Mouse (Mus musculus) 416B (cell line): ENCODE measurements around the gene Synpo2.
A peak's percentile ranks its signal among the peaks of the same experiment; 100 is the strongest.

Experiments used
- DNase-seq: peaks from one replicate; pipeline ENCODE4 v3.0.0; 2011; ENCODE audit warnings: low read depth

Synpo2 gene

GRCm38 (mm10) chr3:123205065-123205464 is 30.9 kb downstream of the Synpo2 start:
- no peak for DNase-seq

GRCm38 (mm10) chr3:123204658-123205057 is 31.3 kb downstream of the Synpo2 start:
- DNase-seq, result no peak

GRCm38 (mm10) chr3:123201798-123202197 is 34.2 kb downstream of the Synpo2 start:
- DNase-seq, result no peak

- DNase-seq, result no peak
Observed at GRCm38 (mm10) chr3:123193740-123194139, 42.2 kb downstream of the Synpo2 start.

GRCm38 (mm10) chr3:123191602-123192001 is 44.3 kb downstream of the Synpo2 start:
- no peak for DNase-seq

- DNase-seq, result no peak
Observed at GRCm38 (mm10) chr3:123190329-123190728, 45.6 kb downstream of the Synpo2 start.

GRCm38 (mm10) chr3:123189826-123190225 is 46.1 kb downstream of the Synpo2 start:
- DNase-seq, result no peak

GRCm38 (mm10) chr3:123188616-123189230 is 47.2 kb downstream of the Synpo2 start:
- DNase-seq, result no peak

- DNase-seq, result no peak
Observed at GRCm38 (mm10) chr3:123187370-123188124, 48.4 kb downstream of the Synpo2 start.

GRCm38 (mm10) chr3:123185238-123185925 is 50.6 kb downstream of the Synpo2 start:
- DNase-seq, result no peak

GRCm38 (mm10) chr3:123184281-123184680 is 51.7 kb downstream of the Synpo2 start:
- DNase-seq, result no peak

- no peak for DNase-seq
Observed at GRCm38 (mm10) chr3:123179508-123179907, 56.4 kb downstream of the Synpo2 start.

GRCm38 (mm10) chr3:123179041-123179440 is 56.9 kb downstream of the Synpo2 start:
- DNase-seq, result no peak

- DNase-seq, result no peak
Observed at GRCm38 (mm10) chr3:123178420-123178819, 57.5 kb downstream of the Synpo2 start.

GRCm38 (mm10) chr3:123176366-123177334 is 59.3 kb downstream of the Synpo2 start:
- DNase-seq, result no peak

- DNase-seq, result no peak
Observed at GRCm38 (mm10) chr3:123175142-123175541, 60.8 kb downstream of the Synpo2 start.

GRCm38 (mm10) chr3:123174379-123174697 is 61.6 kb downstream of the Synpo2 start:
- no peak for DNase-seq

GRCm38 (mm10) chr3:123173553-123174378 is 62.2 kb downstream of the Synpo2 start:
- DNase-seq, result no peak

- no peak for DNase-seq
Observed at GRCm38 (mm10) chr3:123172151-123172550, 63.8 kb downstream of the Synpo2 start.

- DNase-seq, result no peak
Observed at GRCm38 (mm10) chr3:123169398-123169797, 66.6 kb downstream of the Synpo2 start.

GRCm38 (mm10) chr3:123168815-123169214 is 67.1 kb downstream of the Synpo2 start:
- DNase-seq, result peak; percentile 72
